ENCODE assay signal across 16 mouse cellular contexts in the genomic region with DNA sequence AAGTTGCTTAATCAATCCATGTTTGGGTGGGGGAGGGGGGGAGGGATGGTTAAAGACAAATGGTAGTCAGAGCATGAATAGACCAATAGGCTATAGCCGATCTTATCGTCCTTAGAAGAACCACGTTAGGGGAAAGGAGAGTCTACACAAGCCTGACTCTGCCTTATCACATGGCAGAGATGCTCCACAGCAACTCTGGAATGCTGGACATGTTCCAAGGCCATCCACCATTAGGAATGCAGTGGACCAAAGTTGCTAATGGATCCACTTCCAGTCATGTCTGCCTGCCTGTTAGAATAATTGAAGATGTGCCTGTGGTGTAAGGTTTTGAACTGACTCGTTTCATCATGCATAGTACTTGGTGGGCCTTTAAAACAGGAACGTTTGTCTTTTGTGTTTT. TPM values are rescaled to one million over a fixed set of nuclear protein-coding genes. Genes with fewer than 3 reads are reported as not detected.
DNase-seq lines count a peak whose midpoint lies in the region; ATAC-seq lines count a peak whose summit lies in the region.
"Had no signal": no experiment of that assay in that cellular context is flagged by ENCODE, and none has a peak within 500 bp of the region (broad histone marks: within the 10 kb centered on the region; RNA-seq: fewer than 3 reads in every experiment).

No protein-coding gene starts in this region.

- no peak overlapping the region for H3K4me3 ChIP-seq in kidney, embryonic 16.5 days (ENCODE audit: low read length)
- H3K4me3 ChIP-seq: embryonic facial prominence, embryonic 10.5 days; forebrain, embryonic 13.5 days; heart, embryonic 12.5 days; hindbrain, embryonic 10.5 days had no signal

- ATAC-seq in kidney, embryonic 16.5 days (ENCODE audit: low FRiP score, low TSS enrichment): no peak
- ATAC-seq: forebrain, embryonic 13.5 days; forebrain, postnatal 0 days had no signal

- peaks cover 7% of the 10 kb centered on the region; the same call in 1 of the 2 replicates for H3K9me3 ChIP-seq in kidney, embryonic 16.5 days (ENCODE audit: low read length)
- H3K9me3 ChIP-seq: embryonic facial prominence, embryonic 10.5 days; hindbrain, embryonic 10.5 days had no signal

- no peak overlapping the region for H3K4me2 ChIP-seq in kidney, embryonic 16.5 days (replicated peaks; ENCODE audit: low read depth, low read length)
- H3K4me2 ChIP-seq: forebrain, embryonic 13.5 days; heart, embryonic 12.5 days; hindbrain, embryonic 14.5 days had no signal

- no peaks in the 10 kb centered on the region for H3K27me3 ChIP-seq in kidney, embryonic 16.5 days (ENCODE audit: insufficient read depth, low read length)
- H3K27me3 ChIP-seq: forebrain, embryonic 13.5 days; heart, embryonic 12.5 days had no signal

- H3K4me1 ChIP-seq in kidney, embryonic 16.5 days (ENCODE audit: insufficient read depth, low read length): no peaks in the 10 kb centered on the region
- H3K4me1 ChIP-seq: forebrain, embryonic 13.5 days had no signal

- H3K27ac ChIP-seq in kidney, embryonic 16.5 days (ENCODE audit: low read length): no peak overlapping the region
- H3K27ac ChIP-seq: embryonic facial prominence, embryonic 10.5 days; forebrain, embryonic 13.5 days; hindbrain, embryonic 10.5 days; hindbrain, embryonic 14.5 days had no signal

- peak; percentile 40 to 62 for DNase-seq in adrenal gland, adult (ENCODE audit: inconsistent age in 2 of 2, low spot score in 1 of 2)
- no peak for DNase-seq in adrenal gland, postnatal 4 days (ENCODE audit: low spot score in 2 of 2)
- peak; percentile 36 for DNase-seq in kidney, adult 9 months
- DNase-seq in 3T3-L1 (ENCODE audit: low read depth, low spot score): peak; percentile 20
- peak; percentile 16 for DNase-seq in adrenal gland, postnatal 25 days
- DNase-seq in lung, postnatal 36 days: no peak
- DNase-seq: cerebellum, adult 2 months; cerebellum, postnatal 10 days; forebrain, postnatal 0 days; gastrocnemius, postnatal 25 days had no signal

- H3K36me3 ChIP-seq in kidney, embryonic 16.5 days (ENCODE audit: insufficient read depth, low read length): no peaks in the 10 kb centered on the region
- H3K36me3 ChIP-seq: embryonic facial prominence, embryonic 10.5 days; heart, embryonic 12.5 days; hindbrain, embryonic 10.5 days had no signal

- 77% methylated on average over 5 of the region's 5 CpGs for WGBS in kidney, embryonic 16.5 days

- no peak overlapping the region for H3K9ac ChIP-seq in kidney, embryonic 16.5 days (replicated peaks; ENCODE audit: low read length)
- H3K9ac ChIP-seq: forebrain, embryonic 13.5 days; forebrain, postnatal 0 days; heart, embryonic 12.5 days; hindbrain, embryonic 14.5 days had no signal

RNA-seq across cellular contexts. Expression of gene Nek2, which starts 40.0 kb away (rescaled TPM):
- 10 to 100 TPM; 19.0 to 20.4 TPM for total RNA-seq in adrenal gland, postnatal 4 days (2021)
- 50.8 and 52.3 TPM in 2 replicates for polyA plus RNA-seq in kidney, embryonic 16.5 days (2015; fragmentation: Nextera tagmentation; extraction: Ambion mirVana)
- total RNA-seq in adrenal gland, postnatal 25 days (2021): 6.7 and 6.8 TPM in 2 replicates

RNA-seq across cellular contexts. Expression of gene Slc30a1, which starts 45.3 kb away (rescaled TPM):
- total RNA-seq in adrenal gland, postnatal 4 days (2021): 10 to 100 TPM; 21.9 to 24.3 TPM
- 1.6 and 2.0 TPM in 2 replicates for polyA plus RNA-seq in kidney, embryonic 16.5 days (2015; fragmentation: Nextera tagmentation; extraction: Ambion mirVana)
- total RNA-seq in adrenal gland, postnatal 25 days (2021): 19.8 and 22.0 TPM in 2 replicates

Comparison
In these comparisons a context has a peak if more than half of its experiments do, and no peak if none do; other contexts are left out.
1. DNase-seq: peak in adrenal gland, adult (2 of 2), kidney, adult 9 months (single experiment), 3T3-L1 (single experiment) and adrenal gland, postnatal 25 days (single experiment); none in adrenal gland, postnatal 4 days (0 of 2) and lung, postnatal 36 days (single experiment).